In genomic region chr8:124331706-124332105, GRCm38 (mm10) we compare ENCODE assay signal across 19 mouse cellular contexts.
"Had no signal": no experiment of that assay in that cellular context is flagged by ENCODE, and none has a peak within 500 bp of the region (broad histone marks: within the 10 kb centered on the region; RNA-seq: fewer than 3 reads in every experiment).

No protein-coding gene starts in this region.

- H3K4me2 ChIP-seq: limb, embryonic 13.5 days; liver, embryonic 12.5 days; liver, embryonic 15.5 days; lung, embryonic 15.5 days; midbrain, embryonic 15.5 days had no signal

- H3K4me3 ChIP-seq: layer of hippocampus, adult 2 months; limb, embryonic 10.5 days; limb, embryonic 13.5 days; liver, embryonic 12.5 days; liver, embryonic 15.5 days; lung, embryonic 15.5 days; midbrain, embryonic 15.5 days had no signal

- H3K9ac ChIP-seq: limb, embryonic 13.5 days; liver, embryonic 12.5 days; liver, embryonic 15.5 days; lung, embryonic 15.5 days; midbrain, embryonic 15.5 days had no signal

- DNase-seq: kidney, adult 18-20 months; kidney, adult 9 months; kidney, postnatal 14 days; kidney, postnatal 4 days; layer of hippocampus, adult 9-11 months; liver; lung, adult 18-20 months; thymus, adult 2 months; thymus, postnatal 14 days; thymus, postnatal 4 days had no signal

- H3K4me1 ChIP-seq: limb, embryonic 13.5 days; liver, embryonic 12.5 days; lung, embryonic 15.5 days; midbrain, embryonic 15.5 days had no signal

- ATAC-seq: liver, embryonic 12.5 days; midbrain, embryonic 15.5 days had no signal

- H3K9me3 ChIP-seq: limb, embryonic 10.5 days; limb, embryonic 13.5 days; liver, embryonic 12.5 days; liver, embryonic 15.5 days; lung, embryonic 15.5 days; midbrain, embryonic 15.5 days had no signal

- H3K27me3 ChIP-seq: limb, embryonic 13.5 days; liver, embryonic 12.5 days; liver, embryonic 15.5 days; lung, embryonic 15.5 days; midbrain, embryonic 15.5 days had no signal

- H3K27ac ChIP-seq: limb, embryonic 10.5 days; limb, embryonic 13.5 days; liver, embryonic 12.5 days; liver, embryonic 15.5 days; lung, embryonic 15.5 days; macrophage; stomach, postnatal 0 days had no signal
